Mouse (Mus musculus) neural tube, embryonic 14.5 days (tissue): Measurements from ENCODE around the gene Tcf12. TPM values are rescaled to one million over a fixed set of nuclear protein-coding genes. Genes with fewer than 3 reads are reported as not detected.

Experiments used
- ATAC-seq: fragments of 200-750 bp; cut with Nextera tagmentation; 2 replicates; pipeline ENCODE4 v1.8.0; 2017; ENCODE audit warnings: low read depth, mild to moderate bottlenecking, moderate TSS enrichment, moderate library complexity
- H3K27ac ChIP-seq: fragments of 300-500 bp; sonication (generic); 2 replicates; pipeline ENCODE4 v1.5.1; 2014; ENCODE audit warnings: low read depth, mild to moderate bottlenecking, control low read depth, low read length, moderate library complexity, mixed read lengths
- H3K27me3 ChIP-seq: fragments of 300-500 bp; sonication (generic); 2 replicates; pipeline ENCODE4 v1.6.1; 2014; ENCODE audit warnings: low read length; ENCODE audit not compliant: control insufficient read depth, insufficient read depth
- H3K36me3 ChIP-seq: fragments of 300-500 bp; sonication (generic); 2 replicates; pipeline ENCODE4 v1.6.1; 2014; ENCODE audit warnings: low read length, mixed read lengths; ENCODE audit not compliant: control insufficient read depth, insufficient read depth
- H3K4me1 ChIP-seq: fragments of 300-500 bp; sonication (generic); 2 replicates; pipeline ENCODE4 v1.6.1; 2014; ENCODE audit warnings: low read length; ENCODE audit not compliant: control insufficient read depth, insufficient read depth
- H3K4me2 ChIP-seq: fragments of 300-500 bp; sonication (generic); 2 replicates; pipeline ENCODE4 v1.6.1; 2014; ENCODE audit warnings: mild to moderate bottlenecking, low read depth, low read length, control low read depth
- H3K4me3 ChIP-seq: fragments of 300-500 bp; sonication (generic); 2 replicates; pipeline ENCODE4 v1.5.1; 2014; ENCODE audit warnings: low read depth, low read length, control low read depth, mixed read lengths
- H3K9ac ChIP-seq: fragments of 300-500 bp; sonication (generic); replicated peaks from 2 replicates; pipeline ENCODE4 v1.6.1; 2014; ENCODE audit warnings: low read depth, mild to moderate bottlenecking, control low read depth, low read length, mixed read lengths
- H3K9me3 ChIP-seq: fragments of 300-500 bp; sonication (generic); 2 replicates; pipeline ENCODE4 v1.6.1; 2016; ENCODE audit warnings: low read length; ENCODE audit not compliant: control insufficient read depth
- WGBS: fragments of 180-500 bp; shearing (Covaris S2); extraction: QIAGEN DNeasy Blood & Tissue Kit; methylation state at CpG from one replicate; pipeline ENCODE4 v1.1.7; 2014; 5-methylcytosine and 5-hydroxymethylcytosine counted together
- polyA plus RNA-seq: library from polyadenylated mRNA; unstranded; fragments of >200 nt; fragmentation: Nextera tagmentation; extraction: Ambion mirVana; gene quantifications from 2 replicates; pipeline ENCODE4 v1.2.1, GENCODE M21; 2014

The Tcf12 gene
- polyA plus RNA-seq, 1 experiment from 2014 or later: 74.1 TPM

DNA sequence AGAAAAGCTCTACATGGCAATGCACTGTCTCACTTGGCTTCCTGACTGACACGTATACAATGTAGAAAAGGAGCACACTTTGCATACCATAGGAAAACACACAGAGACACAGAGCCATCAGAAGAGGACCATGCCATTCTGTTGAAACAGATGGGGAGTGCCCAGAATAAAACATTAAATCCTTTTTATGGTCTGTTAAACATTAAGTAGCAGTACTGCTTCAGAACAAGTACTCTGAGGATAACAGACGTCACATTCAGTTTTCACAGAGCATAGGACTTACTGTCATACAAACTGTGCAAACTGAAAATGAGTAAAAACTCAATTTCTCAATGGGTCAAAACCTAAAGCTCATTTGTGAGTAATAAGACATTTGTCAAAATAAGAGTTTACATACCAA is 158.5 kb downstream of the Tcf12 start:
- no peak overlapping the region for H3K4me3 ChIP-seq
- no peaks in the 10 kb centered on the region for H3K36me3 ChIP-seq
- H3K27me3 ChIP-seq: no peaks in the 10 kb centered on the region
- H3K4me1 ChIP-seq: no peaks in the 10 kb centered on the region
- no peak overlapping the region for H3K4me2 ChIP-seq
- WGBS: 41% methylated on average over 2 of the region's 2 CpGs
- H3K9me3 ChIP-seq: no peaks in the 10 kb centered on the region
- no peak for ATAC-seq
- no peak overlapping the region for H3K27ac ChIP-seq
- no peak overlapping the region for H3K9ac ChIP-seq

DNA sequence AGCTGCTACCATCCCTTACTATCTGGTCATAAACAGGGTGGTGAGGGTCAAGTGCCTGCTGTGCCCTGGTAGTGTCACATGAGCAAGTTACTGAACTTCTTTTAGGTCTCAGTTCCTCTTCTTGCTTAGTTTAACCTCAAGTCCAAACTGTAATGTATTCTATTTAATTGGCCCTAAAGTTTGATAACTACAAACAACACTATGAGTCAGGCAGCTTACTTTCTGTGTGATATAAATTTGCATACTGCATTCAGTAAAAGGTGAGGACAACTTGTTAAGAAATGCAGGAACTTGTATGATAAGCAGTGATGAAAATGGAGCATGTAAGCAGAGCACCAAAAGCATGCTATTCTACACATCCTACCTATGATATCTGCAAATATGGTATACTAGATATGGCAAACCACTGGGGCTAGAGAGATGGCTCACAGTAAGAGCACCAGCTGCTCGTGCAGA is 159.0 kb downstream of the Tcf12 start:
- H3K27me3 ChIP-seq: no peaks in the 10 kb centered on the region
- no peaks in the 10 kb centered on the region for H3K9me3 ChIP-seq
- H3K4me2 ChIP-seq: no peak overlapping the region
- WGBS: 95% methylated on average over 1 of the region's 1 CpGs
- H3K4me3 ChIP-seq: no peak overlapping the region
- no peaks in the 10 kb centered on the region for H3K36me3 ChIP-seq
- no peaks in the 10 kb centered on the region for H3K4me1 ChIP-seq
- no peak overlapping the region for H3K27ac ChIP-seq
- no peak overlapping the region for H3K9ac ChIP-seq
- no peak for ATAC-seq

DNA sequence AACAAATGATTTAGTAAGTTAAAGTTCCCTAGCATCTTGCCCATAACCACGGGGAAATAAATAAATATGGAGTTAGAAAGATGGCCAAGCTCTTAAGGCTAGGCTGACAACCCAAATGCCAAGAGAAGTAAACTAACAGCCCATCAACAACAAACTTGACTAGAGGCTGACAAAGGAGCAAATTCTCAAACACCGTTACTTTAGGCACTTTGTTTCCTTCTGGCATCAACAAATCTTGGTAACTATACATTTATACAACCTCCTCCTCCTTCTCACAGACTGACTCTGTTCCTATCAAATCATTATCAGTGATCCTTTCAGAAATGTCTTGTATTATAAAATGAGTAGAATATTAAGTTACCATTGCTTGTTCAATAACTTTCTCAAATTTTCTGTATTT is 159.7 kb downstream of the Tcf12 start:
- Histone ChIP-seq H3K4me1 (no peaks in the 10 kb centered on the region), H3K9me3 (no peaks in the 10 kb centered on the region), H3K27ac (no peak overlapping the region), H3K9ac (no peak overlapping the region), H3K4me2 (no peak overlapping the region), H3K4me3 (no peak overlapping the region), H3K27me3 (no peaks in the 10 kb centered on the region), H3K36me3 (no peaks in the 10 kb centered on the region)
- WGBS: 81% methylated on average over 2 of the region's 2 CpGs
- no peak for ATAC-seq

DNA sequence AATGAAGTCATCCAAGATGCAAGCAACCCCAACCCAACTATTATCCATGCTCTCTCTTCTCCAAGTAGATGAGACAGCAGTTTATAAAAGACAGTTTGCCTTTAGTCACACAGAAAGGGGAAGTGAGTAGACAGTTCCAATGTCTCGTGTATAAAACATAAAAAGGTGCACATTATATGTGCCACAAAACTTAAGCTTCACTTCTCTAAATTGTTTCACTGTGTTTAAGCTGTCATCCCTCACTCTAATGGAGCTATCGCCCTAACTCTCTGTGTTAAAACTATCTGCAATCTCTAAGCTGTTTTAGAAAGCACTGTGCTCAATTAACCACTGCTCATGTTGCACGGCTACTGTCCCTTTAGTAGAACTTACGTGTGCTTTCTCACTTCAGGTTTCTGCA is 160.3 kb downstream of the Tcf12 start:
- 89% methylated on average over 4 of the region's 4 CpGs for WGBS
- Histone ChIP-seq H3K9ac (no peak overlapping the region), H3K4me1 (no peaks in the 10 kb centered on the region), H3K4me3 (no peak overlapping the region), H3K4me2 (no peak overlapping the region), H3K9me3 (no peaks in the 10 kb centered on the region), H3K27me3 (no peaks in the 10 kb centered on the region), H3K36me3 (no peaks in the 10 kb centered on the region), H3K27ac (no peak overlapping the region)
- ATAC-seq: no peak

DNA sequence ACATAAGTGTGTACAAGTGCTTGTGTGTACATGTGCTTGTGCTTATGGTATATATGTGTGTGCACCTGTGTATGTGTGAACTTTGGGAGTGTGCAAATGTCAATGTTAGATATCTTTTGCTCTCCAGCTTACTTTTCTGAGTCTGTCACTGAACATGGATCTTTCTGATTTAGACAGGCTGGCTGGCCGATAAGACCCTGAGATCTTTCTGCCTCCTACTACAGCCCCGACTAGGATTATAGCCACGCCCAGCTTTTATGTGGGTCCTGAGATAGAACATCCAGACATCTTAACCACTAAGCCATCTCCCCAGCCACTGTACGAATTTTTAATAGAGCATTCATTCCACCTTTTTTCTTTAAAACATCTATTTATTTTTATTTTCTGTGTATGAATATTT is 166.9 kb downstream of the Tcf12 start:
- WGBS: 88% methylated on average over 4 of the region's 4 CpGs
- H3K36me3 ChIP-seq: no peaks in the 10 kb centered on the region
- ATAC-seq: no peak

DNA sequence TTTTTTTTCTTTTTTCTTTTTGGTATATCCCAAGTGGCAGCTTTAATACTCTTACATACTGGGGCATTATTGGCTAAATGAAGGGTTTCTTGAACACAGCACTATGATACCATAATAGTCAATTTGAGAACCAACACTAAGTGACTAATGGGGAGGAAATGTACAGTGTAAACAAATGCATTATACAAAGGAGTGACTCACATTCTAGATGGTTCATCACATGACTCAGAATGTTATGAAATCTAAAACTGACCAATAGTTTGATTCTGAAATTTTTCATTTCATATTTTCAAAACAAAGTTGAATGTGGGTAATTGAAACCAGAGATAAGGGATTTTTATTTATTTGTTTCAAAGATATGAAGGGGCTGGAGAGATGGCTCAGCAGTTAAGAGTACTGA is 169.2 kb downstream of the Tcf12 start:
- H3K9me3 ChIP-seq: no peaks in the 10 kb centered on the region
- H3K27ac ChIP-seq: no peak overlapping the region
- no peaks in the 10 kb centered on the region for H3K4me1 ChIP-seq
- H3K4me2 ChIP-seq: no peak overlapping the region
- H3K4me3 ChIP-seq: no peak overlapping the region
- H3K36me3 ChIP-seq: no peaks in the 10 kb centered on the region
- ATAC-seq: no peak
- no peaks in the 10 kb centered on the region for H3K27me3 ChIP-seq
- H3K9ac ChIP-seq: no peak overlapping the region

More for the DNA sequence above, 166.9 kb downstream of the Tcf12 start:
- no peak overlapping the region for H3K4me2 ChIP-seq
- no peaks in the 10 kb centered on the region for H3K27me3 ChIP-seq
- no peak overlapping the region for H3K4me3 ChIP-seq
- no peak overlapping the region for H3K27ac ChIP-seq
- no peaks in the 10 kb centered on the region for H3K4me1 ChIP-seq
- no peak overlapping the region for H3K9ac ChIP-seq
- H3K9me3 ChIP-seq: no peaks in the 10 kb centered on the region

DNA sequence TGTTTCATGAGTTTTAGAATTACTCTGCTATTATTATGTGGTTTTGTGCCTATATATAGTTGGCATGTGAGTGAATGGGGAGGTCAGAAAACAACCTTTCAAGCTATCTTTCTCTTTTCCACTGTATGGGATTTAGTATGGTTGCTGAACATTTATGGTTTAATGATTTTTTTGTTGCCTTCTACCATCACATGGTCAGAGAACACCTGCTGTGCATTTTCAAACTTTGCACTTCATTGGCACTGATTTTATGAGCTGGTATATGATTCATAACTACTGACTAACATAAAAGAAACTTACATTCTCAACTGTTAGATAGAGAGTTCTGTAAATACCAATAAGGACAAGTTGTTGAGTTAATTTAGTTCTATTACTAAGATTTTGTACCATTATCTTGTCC is 171.7 kb downstream of the Tcf12 start:
- no peak overlapping the region for H3K27ac ChIP-seq
- no peaks in the 10 kb centered on the region for H3K27me3 ChIP-seq
- no peak overlapping the region for H3K4me2 ChIP-seq
- H3K4me1 ChIP-seq: no peaks in the 10 kb centered on the region
- no peak overlapping the region for H3K9ac ChIP-seq
- no peak overlapping the region for H3K4me3 ChIP-seq
- no peaks in the 10 kb centered on the region for H3K9me3 ChIP-seq
- no peak for ATAC-seq
- no peaks in the 10 kb centered on the region for H3K36me3 ChIP-seq

DNA sequence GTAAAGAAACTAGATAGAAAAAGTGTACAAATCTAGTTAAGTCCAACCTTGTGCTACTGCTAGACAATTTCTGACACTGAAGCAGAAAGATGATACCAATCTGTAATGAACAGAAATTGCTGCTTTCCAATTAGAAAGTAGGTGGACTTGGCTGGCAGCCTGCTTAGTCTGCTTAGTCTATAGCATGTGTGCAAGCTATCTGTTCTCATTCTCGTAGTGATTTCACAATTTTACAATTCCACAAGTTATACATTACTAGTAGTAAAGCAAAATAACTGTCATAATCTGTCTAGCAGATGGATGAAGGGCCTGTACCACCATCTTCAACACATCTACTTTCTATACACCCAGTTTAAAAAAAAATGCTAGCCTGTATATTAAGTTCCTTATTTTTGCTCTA is 175.5 kb downstream of the Tcf12 start:
- Histone ChIP-seq H3K9me3 (no peaks in the 10 kb centered on the region), H3K9ac (no peak overlapping the region), H3K4me2 (no peak overlapping the region), H3K36me3 (no peaks in the 10 kb centered on the region), H3K27ac (no peak overlapping the region), H3K4me3 (no peak overlapping the region), H3K27me3 (no peaks in the 10 kb centered on the region), H3K4me1 (0 out of 2 replicates have a peak, but pooled peaks cover 2% of the 10 kb centered on the region)
- WGBS: 85% methylated on average over 1 of the region's 1 CpGs
- no peak for ATAC-seq

DNA sequence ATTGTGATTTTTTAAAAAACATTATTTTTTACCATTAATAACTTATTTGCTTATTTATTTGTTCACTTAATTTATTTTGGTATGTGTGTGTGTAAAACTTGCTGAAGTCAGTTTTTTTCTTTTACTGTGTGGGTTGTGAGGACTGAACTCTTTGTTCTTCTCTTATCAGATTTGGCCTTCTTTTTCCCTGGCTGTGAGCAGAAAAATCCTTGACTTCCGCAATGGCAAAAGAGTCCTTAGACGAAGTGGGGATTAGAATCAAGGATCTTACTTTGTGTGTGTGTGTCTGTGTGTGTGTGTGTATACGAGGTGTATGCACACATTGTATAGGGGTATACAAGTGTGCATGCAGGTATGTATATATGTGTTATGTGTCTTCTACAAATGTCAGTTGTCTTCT is 176.8 kb downstream of the Tcf12 start:
- Histone ChIP-seq H3K9me3 (no peaks in the 10 kb centered on the region), H3K36me3 (no peaks in the 10 kb centered on the region), H3K9ac (no peak overlapping the region), H3K4me2 (no peak overlapping the region), H3K27me3 (no peaks in the 10 kb centered on the region), H3K4me1 (0 out of 2 replicates have a peak, but pooled peaks cover 2% of the 10 kb centered on the region), H3K4me3 (no peak overlapping the region), H3K27ac (no peak overlapping the region)
- WGBS: 91% methylated on average over 3 of the region's 3 CpGs
- no peak for ATAC-seq

DNA sequence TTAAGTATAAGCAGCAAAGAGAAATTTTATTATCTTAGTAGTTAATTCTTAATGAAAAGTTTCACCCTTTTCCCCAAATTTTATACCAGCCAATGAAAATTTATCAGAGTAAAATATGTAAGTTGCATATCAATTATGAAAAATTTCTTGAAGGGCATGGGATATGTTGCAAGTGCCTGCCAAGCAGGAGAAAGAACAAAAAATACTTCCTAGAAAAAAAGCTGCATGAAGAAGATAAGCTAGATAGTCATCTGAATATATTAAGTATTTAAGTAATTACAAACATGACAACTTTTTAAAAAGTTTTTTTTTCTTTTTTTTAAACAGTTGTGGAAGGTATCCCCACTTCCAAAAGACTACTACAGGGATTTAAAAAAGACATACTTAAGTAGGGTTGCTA is 179.7 kb downstream of the Tcf12 start:
- no peak for ATAC-seq
- Histone ChIP-seq H3K27me3 (no peaks in the 10 kb centered on the region), H3K27ac (no peak overlapping the region), H3K4me3 (no peak overlapping the region), H3K4me1 (0 out of 2 replicates have a peak, but pooled peaks cover 2% of the 10 kb centered on the region), H3K36me3 (no peaks in the 10 kb centered on the region), H3K9me3 (no peaks in the 10 kb centered on the region), H3K9ac (no peak overlapping the region), H3K4me2 (no peak overlapping the region)
